Mouse (Mus musculus) forebrain, embryonic 14.5 days (tissue): ENCODE measurements around the gene Smu1. TPM values are rescaled to one million over a fixed set of nuclear protein-coding genes. Genes with fewer than 3 reads are reported as not detected.
"Not testable (repeated sequence)": the region's sequence is repeated elsewhere in the genome, so short reads cannot be mapped to it uniquely, and the experiment has no call there.

Source experiments
- ATAC-seq: fragments of 200-750 bp; cut with Nextera tagmentation; 2 replicates; pipeline ENCODE4 v1.8.0; 2017; ENCODE audit warnings: mild to moderate bottlenecking, moderate library complexity
- DNase-seq: peaks from one replicate; pipeline ENCODE4 v3.0.0-alpha.2; 2015; ENCODE audit warnings: low spot score
- H3K27ac ChIP-seq: fragments of 300-500 bp; sonication (generic); 2 replicates; pipeline ENCODE4 v1.5.1; 2014; ENCODE audit warnings: low read depth, mild to moderate bottlenecking, control low read depth, low read length, moderate library complexity
- H3K27me3 ChIP-seq: fragments of 300-500 bp; sonication (generic); replicated peaks from 2 replicates; pipeline ENCODE4 v1.6.1; 2014; ENCODE audit warnings: low read length, control low read depth, mixed read lengths; ENCODE audit not compliant: control insufficient read depth, insufficient read depth
- H3K36me3 ChIP-seq: fragments of 300-500 bp; sonication (generic); 2 replicates; pipeline ENCODE4 v1.6.1; 2014; ENCODE audit warnings: low read length, control low read depth; ENCODE audit not compliant: control insufficient read depth, insufficient read depth
- H3K4me1 ChIP-seq: fragments of 300-500 bp; sonication (generic); 2 replicates; pipeline ENCODE4 v1.6.1; 2014; ENCODE audit warnings: antibody characterized with exemption, low read length, control low read depth; ENCODE audit not compliant: control insufficient read depth, insufficient read depth
- H3K4me2 ChIP-seq: fragments of 300-500 bp; sonication (generic); 2 replicates; pipeline ENCODE4 v1.6.1; 2014; ENCODE audit warnings: mild to moderate bottlenecking, control low read depth, low read length
- H3K4me3 ChIP-seq: fragments of 300-500 bp; sonication (generic); 2 replicates; pipeline ENCODE4 v1.5.1; 2014; ENCODE audit warnings: low read depth, low read length, control low read depth
- H3K9ac ChIP-seq: fragments of 300-500 bp; sonication (generic); 2 replicates; pipeline ENCODE4 v1.6.1; 2014; ENCODE audit warnings: mild to moderate bottlenecking, low read length, control low read depth, moderate library complexity
- H3K9me3 ChIP-seq: fragments of 300-500 bp; sonication (generic); replicated peaks from 2 replicates; pipeline ENCODE4 v1.6.1; 2016; ENCODE audit warnings: low read length, control low read depth, mixed read lengths; ENCODE audit not compliant: control insufficient read depth
- WGBS: fragments of 180-500 bp; shearing (Covaris S2); extraction: QIAGEN DNeasy Blood & Tissue Kit; methylation state at CpG from one replicate; pipeline ENCODE4 v1.1.7; 2014; 5-methylcytosine and 5-hydroxymethylcytosine counted together
- polyA plus RNA-seq: library from polyadenylated mRNA; unstranded; fragments of >200 nt; fragmentation: Nextera tagmentation; extraction: Ambion mirVana; gene quantifications from 2 replicates; pipeline ENCODE4 v1.2.1, GENCODE M21; 2014

Smu1 gene
- 169 and 177 TPM in 2 replicates for polyA plus RNA-seq

DNA sequence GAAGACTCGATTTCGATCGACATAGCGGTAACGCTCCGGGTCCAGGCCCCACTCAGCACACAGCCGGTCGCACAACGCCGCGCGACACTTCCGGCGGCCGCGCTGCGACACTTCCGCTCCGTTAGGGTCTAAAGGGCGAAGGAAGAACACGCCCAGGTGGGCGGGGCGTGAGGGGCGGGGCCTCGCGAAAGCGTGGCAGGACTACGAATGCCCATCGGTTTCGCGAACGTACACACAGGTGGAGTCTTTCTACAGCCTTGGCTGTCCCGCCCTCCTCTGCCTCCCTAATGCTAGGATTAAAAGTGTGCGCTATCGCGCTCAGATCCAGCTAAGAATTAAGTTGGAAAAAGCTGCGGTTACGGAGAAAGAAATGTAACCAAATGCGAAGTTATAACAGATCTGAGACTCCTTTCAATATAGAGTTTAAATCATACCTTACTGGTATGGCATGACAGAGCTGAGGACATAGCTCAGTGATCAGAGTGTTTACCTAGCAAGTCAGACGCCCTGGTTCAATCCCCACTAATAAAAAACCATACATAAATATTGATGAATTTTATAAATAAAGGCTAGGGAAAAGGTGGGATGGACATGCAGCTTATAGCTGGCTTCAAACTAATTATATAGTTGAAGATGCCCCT, at the start of gene Smu1:
Gene Smu1 (minus strand): TSS at position 144 of the 641 bp plus-strand sequence.
- peak within 1 kb of the TSS; percentile 58; the same call in 1 of the 2 replicates for H3K27ac ChIP-seq
- WGBS: under 1% methylated on average over 40 of the region's 40 CpGs
- H3K4me3 ChIP-seq: peak within 1 kb of the TSS; percentile 59
- 0 out of 2 replicates have a peak, but pooled peaks cover 6% of the 10 kb centered on the region for H3K27me3 ChIP-seq
- peak within 1 kb of the TSS; percentile 71 for H3K9ac ChIP-seq
- no peaks in the 10 kb centered on the region for H3K9me3 ChIP-seq
- H3K4me1 ChIP-seq: no peaks in the 10 kb centered on the region
- ATAC-seq: peak; percentile 99
- peaks cover 25% of the 10 kb centered on the region for H3K36me3 ChIP-seq
- H3K4me2 ChIP-seq: peak within 1 kb of the TSS; percentile 81
- DNase-seq: peak; percentile 97

GRCm38 (mm10) chr4:40807382-40807781, 49.7 kb upstream of the Smu1 start:
- Histone ChIP-seq H3K4me3 (no peak overlapping the region), H3K4me1 (no peaks in the 10 kb centered on the region), H3K27ac (no peak overlapping the region), H3K9me3 (no peaks in the 10 kb centered on the region), H3K9ac (no peak overlapping the region), H3K4me2 (no peak overlapping the region), H3K36me3 (peaks cover 15% of the 10 kb centered on the region), H3K27me3 (no peaks in the 10 kb centered on the region)
- 95% methylated on average over 4 of the region's 4 CpGs for WGBS
- no peak for ATAC-seq
- DNase-seq: no peak

DNA sequence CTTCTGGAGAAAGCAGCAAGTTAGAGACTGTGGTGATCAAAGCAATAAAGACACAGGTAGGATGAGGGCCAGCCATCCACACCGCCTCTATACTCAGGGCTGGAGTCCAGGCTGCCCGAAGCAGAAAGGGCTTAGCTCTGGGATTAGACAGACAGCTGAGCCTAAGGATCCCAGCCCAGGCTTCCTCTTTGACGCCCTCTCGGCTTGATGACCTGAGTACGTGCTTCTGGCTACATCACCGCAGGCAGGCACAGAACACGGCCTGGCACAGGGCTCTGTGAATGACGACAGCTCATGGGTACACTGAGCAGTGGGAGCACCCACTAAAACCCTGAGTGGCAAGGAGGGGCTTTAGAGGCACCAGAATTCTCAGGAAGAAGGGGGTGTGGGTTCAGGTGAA, 47.7 kb upstream of the Smu1 start:
- no peak overlapping the region for H3K4me3 ChIP-seq
- no peak for ATAC-seq
- H3K4me1 ChIP-seq: no peaks in the 10 kb centered on the region
- no peaks in the 10 kb centered on the region for H3K9me3 ChIP-seq
- no peak for DNase-seq
- no peak overlapping the region for H3K27ac ChIP-seq
- no peaks in the 10 kb centered on the region for H3K27me3 ChIP-seq
- no peak overlapping the region for H3K9ac ChIP-seq
- WGBS: 86% methylated on average over 8 of the region's 8 CpGs
- no peak overlapping the region for H3K4me2 ChIP-seq
- H3K36me3 ChIP-seq: peaks cover 10% of the 10 kb centered on the region

DNA sequence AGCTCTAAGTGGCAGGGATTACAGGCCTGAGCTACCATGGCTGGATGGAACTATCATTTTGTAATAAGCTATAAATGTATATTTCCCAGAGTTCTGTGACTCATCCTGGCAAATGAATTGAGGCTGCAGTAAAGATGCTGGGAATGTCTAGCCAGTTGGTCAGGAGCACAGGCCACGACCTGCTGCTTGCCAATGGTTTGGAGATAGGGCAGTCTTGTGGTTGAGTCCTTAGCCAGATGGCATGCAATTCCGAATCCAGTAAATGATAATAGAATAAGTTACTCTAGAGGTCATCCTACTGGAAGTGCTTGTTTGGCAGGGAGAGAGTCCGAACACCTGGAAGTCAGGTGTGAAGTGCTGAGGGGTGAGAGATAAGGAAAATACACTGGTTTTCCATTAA, 45.1 kb upstream of the Smu1 start:
- Histone ChIP-seq H3K27me3 (no peaks in the 10 kb centered on the region), H3K9me3 (no peaks in the 10 kb centered on the region), H3K4me1 (no peaks in the 10 kb centered on the region), H3K36me3 (peaks cover 10% of the 10 kb centered on the region), H3K27ac (no peak overlapping the region), H3K4me3 (no peak overlapping the region), H3K9ac (no peak overlapping the region), H3K4me2 (no peak overlapping the region)
- WGBS: 92% methylated on average over 3 of the region's 3 CpGs
- DNase-seq (no peak), ATAC-seq (no peak)

DNA sequence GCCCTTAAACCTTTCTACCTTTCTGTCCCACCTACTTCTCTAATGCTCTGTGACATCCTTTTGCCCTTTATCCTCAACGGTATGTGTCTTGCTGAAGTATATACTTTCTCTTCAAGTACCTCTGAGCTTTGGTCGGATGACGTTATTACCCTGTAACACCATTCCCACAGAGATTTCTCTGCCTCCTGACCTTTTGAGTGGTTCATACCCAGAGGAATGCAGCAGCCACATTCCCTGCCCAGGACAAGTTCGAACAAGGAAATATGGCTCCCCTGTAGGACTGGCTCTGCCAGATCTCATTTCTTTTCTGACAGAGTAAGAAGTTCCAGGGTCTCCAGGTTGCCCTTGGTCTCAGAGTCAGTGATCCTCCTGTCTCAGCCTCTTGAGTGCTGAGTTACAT, 44.2 kb upstream of the Smu1 start:
- ATAC-seq: no peak
- Histone ChIP-seq H3K4me1 (no peaks in the 10 kb centered on the region), H3K27me3 (no peaks in the 10 kb centered on the region), H3K36me3 (peaks cover 5% of the 10 kb centered on the region), H3K4me3 (no peak overlapping the region), H3K9ac (no peak overlapping the region), H3K4me2 (no peak overlapping the region), H3K9me3 (no peaks in the 10 kb centered on the region), H3K27ac (no peak overlapping the region)
- 90% methylated on average over 4 of the region's 4 CpGs for WGBS
- DNase-seq: no peak

DNA sequence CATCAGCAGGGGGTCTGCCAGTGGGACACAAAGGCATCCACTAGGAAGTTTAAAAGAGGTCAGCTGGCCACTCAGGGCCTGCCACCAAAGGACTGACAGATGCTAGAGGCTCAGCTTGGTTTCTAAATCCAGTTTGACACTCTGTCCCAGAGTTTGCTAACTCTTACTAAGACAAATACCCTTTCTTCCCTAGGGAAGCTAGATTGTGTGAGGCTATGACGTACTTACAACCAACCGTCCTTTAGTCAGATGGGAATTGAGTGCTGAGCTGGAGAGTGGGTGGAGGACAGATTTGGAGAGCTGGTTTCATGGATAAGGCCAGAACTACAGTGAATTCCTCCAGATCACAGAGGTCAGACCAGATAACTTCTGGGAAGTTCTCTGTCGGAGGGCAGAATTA, 43.1 kb upstream of the Smu1 start:
- Histone ChIP-seq H3K36me3 (no peaks in the 10 kb centered on the region), H3K4me2 (no peak overlapping the region), H3K27ac (no peak overlapping the region), H3K4me1 (no peaks in the 10 kb centered on the region), H3K27me3 (no peaks in the 10 kb centered on the region), H3K4me3 (no peak overlapping the region), H3K9ac (no peak overlapping the region), H3K9me3 (no peaks in the 10 kb centered on the region)
- WGBS: 84% methylated on average over 3 of the region's 3 CpGs
- ATAC-seq: no peak
- DNase-seq: no peak

DNA sequence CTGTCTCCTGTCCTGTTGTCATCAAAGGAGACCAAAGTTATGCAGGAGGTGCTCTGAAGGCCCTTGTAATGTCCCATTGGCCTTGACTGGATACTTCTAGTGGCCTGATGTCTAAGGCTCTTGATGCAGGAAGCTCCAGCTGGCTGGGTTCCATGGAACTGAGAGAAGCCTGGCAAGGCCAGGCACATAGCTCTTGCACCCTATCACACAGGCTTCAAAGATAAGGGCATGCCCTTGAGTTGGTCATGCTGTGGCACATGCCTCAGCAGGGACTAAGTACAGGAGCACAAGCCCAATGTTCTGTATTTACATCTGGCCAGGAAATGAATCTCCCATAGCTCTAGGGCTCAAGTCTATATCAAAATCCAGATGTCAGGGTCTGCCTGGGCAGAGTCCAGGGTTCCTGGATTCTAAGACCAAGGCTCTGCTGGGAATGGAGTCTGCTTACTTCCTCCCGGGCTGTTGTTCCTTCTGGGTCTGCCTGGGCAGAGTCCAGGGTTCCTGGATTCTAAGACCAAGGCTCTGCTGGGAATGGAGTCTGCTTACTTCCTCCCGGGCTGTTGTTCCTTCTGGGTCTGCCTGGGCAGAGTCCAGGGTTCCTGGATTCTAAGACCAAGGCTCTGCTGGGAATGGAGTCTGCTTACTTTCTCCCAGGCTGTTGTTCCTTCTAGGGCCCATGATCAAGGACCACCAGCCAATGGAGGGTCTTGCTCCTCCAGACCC, 41.3 kb upstream of the Smu1 start:
- not testable (repeated sequence) for H3K9ac ChIP-seq, H3K9me3 ChIP-seq, H3K4me2 ChIP-seq, H3K27me3 ChIP-seq, H3K36me3 ChIP-seq, H3K4me1 ChIP-seq, ATAC-seq, H3K27ac ChIP-seq, DNase-seq, H3K4me3 ChIP-seq
- 100% methylated on average over 1 of the region's 2 CpGs for WGBS

- no peaks in the 10 kb centered on the region for H3K9me3 ChIP-seq
- H3K4me3 ChIP-seq: no peak overlapping the region
- no peaks in the 10 kb centered on the region for H3K4me1 ChIP-seq
- no peaks in the 10 kb centered on the region for H3K27me3 ChIP-seq
- ATAC-seq (no peak), DNase-seq (no peak)
- H3K27ac ChIP-seq: no peak overlapping the region
- no peaks in the 10 kb centered on the region for H3K36me3 ChIP-seq
- 90% methylated on average over 3 of the region's 3 CpGs for WGBS
- no peak overlapping the region for H3K4me2 ChIP-seq
- H3K9ac ChIP-seq: no peak overlapping the region
Observed at GRCm38 (mm10) chr4:40795761-40796160, 38.0 kb upstream of the Smu1 start.

- H3K27ac ChIP-seq: no peak overlapping the region
- H3K9ac ChIP-seq: no peak overlapping the region
- no peak for ATAC-seq
- no peaks in the 10 kb centered on the region for H3K9me3 ChIP-seq
- H3K4me3 ChIP-seq: no peak overlapping the region
- no peaks in the 10 kb centered on the region for H3K36me3 ChIP-seq
- H3K4me2 ChIP-seq: no peak overlapping the region
- DNase-seq: no peak
- H3K4me1 ChIP-seq: no peaks in the 10 kb centered on the region
- no peaks in the 10 kb centered on the region for H3K27me3 ChIP-seq
Observed at GRCm38 (mm10) chr4:40794320-40794719, 36.6 kb upstream of the Smu1 start.
